Mouse (Mus musculus) hindbrain, embryonic 16.5 days (tissue): ENCODE measurements around the gene Tcte1. TPM values are rescaled to one million over a fixed set of nuclear protein-coding genes. Genes with fewer than 3 reads are reported as not detected.
A peak's percentile ranks its signal among the peaks of the same experiment; 100 is the strongest.

ENCODE experiments used
- ATAC-seq: fragments of 200-750 bp; cut with Nextera tagmentation; 2 replicates; pipeline ENCODE4 v1.8.0; 2017; ENCODE audit warnings: moderate TSS enrichment, moderate library complexity
- H3K27ac ChIP-seq: fragments of 300-500 bp; sonication (generic); 2 replicates; pipeline ENCODE4 v1.5.1; 2014; ENCODE audit warnings: low read depth, mild to moderate bottlenecking, control low read depth, low read length, moderate library complexity
- H3K27me3 ChIP-seq: fragments of 300-500 bp; sonication (generic); replicated peaks from 2 replicates; pipeline ENCODE4 v1.6.1; 2014; ENCODE audit warnings: low read length; ENCODE audit not compliant: control insufficient read depth, insufficient read depth
- H3K36me3 ChIP-seq: fragments of 300-500 bp; sonication (generic); 2 replicates; pipeline ENCODE4 v1.6.1; 2014; ENCODE audit warnings: mild to moderate bottlenecking, low read length, moderate library complexity, mixed read lengths; ENCODE audit not compliant: control insufficient read depth, insufficient read depth
- H3K4me1 ChIP-seq: fragments of 300-500 bp; sonication (generic); 2 replicates; pipeline ENCODE4 v1.6.1; 2014; ENCODE audit warnings: low read depth, low read length; ENCODE audit not compliant: control insufficient read depth, insufficient read depth
- H3K4me2 ChIP-seq: fragments of 300-500 bp; sonication (generic); 2 replicates; pipeline ENCODE4 v1.6.1; 2014; ENCODE audit warnings: mild to moderate bottlenecking, low read length, control low read depth, moderate library complexity
- H3K4me3 ChIP-seq: fragments of 300-500 bp; sonication (generic); 2 replicates; pipeline ENCODE4 v1.5.1; 2014; ENCODE audit warnings: mild to moderate bottlenecking, low read length, control low read depth, moderate library complexity
- H3K9ac ChIP-seq: fragments of 300-500 bp; sonication (generic); 2 replicates; pipeline ENCODE4 v1.6.1; 2014; ENCODE audit warnings: low read depth, mild to moderate bottlenecking, control low read depth, low read length, moderate library complexity
- H3K9me3 ChIP-seq: fragments of 300-500 bp; sonication (generic); 2 replicates; pipeline ENCODE4 v1.6.1; 2014; ENCODE audit warnings: mild to moderate bottlenecking, low read length, moderate library complexity; ENCODE audit not compliant: control insufficient read depth
- WGBS: fragments of 180-500 bp; shearing (Covaris S2); extraction: QIAGEN DNeasy Blood & Tissue Kit; methylation state at CpG from one replicate; pipeline ENCODE4 v1.1.7; 2014; 5-methylcytosine and 5-hydroxymethylcytosine counted together
- polyA plus RNA-seq: library from polyadenylated mRNA; unstranded; fragments of >200 nt; fragmentation: Nextera tagmentation; extraction: Ambion mirVana; gene quantifications from 2 replicates; pipeline ENCODE4 v1.2.1, GENCODE M21; 2015

Tcte1 gene
- 6.1 and 6.3 TPM in 2 replicates for polyA plus RNA-seq

- Histone ChIP-seq H3K9ac (peak within 1 kb of the TSS; percentile 68), H3K4me1 (peaks cover 15% of the 10 kb centered on the region), H3K36me3 (peaks cover 3% of the 10 kb centered on the region; the same call in 1 of the 2 replicates), H3K27ac (no peak within 1 kb of the TSS; the same call in 1 of the 2 replicates), H3K9me3 (no peaks in the 10 kb centered on the region), H3K4me3 (peak within 1 kb of the TSS; percentile 41), H3K27me3 (no peaks in the 10 kb centered on the region; the same call in 1 of the 2 replicates), H3K4me2 (peak within 1 kb of the TSS; percentile 78)
- under 1% methylated on average over 18 of the region's 21 CpGs for WGBS
- peak; percentile 64 for ATAC-seq
Observed at GRCm38 (mm10) chr17:45523263-45523662, at the start of gene Tcte1. Gene Tcte1, plus strand, starts transcription at chr17:45523434.

GRCm38 (mm10) chr17:45473667-45474066, 49.6 kb upstream of the Tcte1 start:
- Histone ChIP-seq H3K27me3 (no peaks in the 10 kb centered on the region), H3K4me3 (no peak overlapping the region), H3K4me1 (peaks cover 10% of the 10 kb centered on the region; the same call in 1 of the 2 replicates), H3K9ac (no peak overlapping the region), H3K36me3 (no peaks in the 10 kb centered on the region), H3K4me2 (no peak overlapping the region), H3K27ac (no peak overlapping the region), H3K9me3 (no peaks in the 10 kb centered on the region)
- no peak for ATAC-seq
- WGBS = 79% methylated on average over 6 of the region's 6 CpGs

GRCm38 (mm10) chr17:45474146-45474545, 49.1 kb upstream of the Tcte1 start:
- peak overlapping the region; percentile 62 for H3K27ac ChIP-seq
- peak overlapping the region; percentile 45 for H3K4me3 ChIP-seq
- H3K4me1 ChIP-seq = peaks cover 10% of the 10 kb centered on the region; the same call in 1 of the 2 replicates
- peak overlapping the region; percentile 69 for H3K4me2 ChIP-seq
- no peaks in the 10 kb centered on the region for H3K27me3 ChIP-seq
- no peaks in the 10 kb centered on the region for H3K9me3 ChIP-seq
- H3K9ac ChIP-seq = peak overlapping the region; percentile 58
- 67% methylated on average over 8 of the region's 8 CpGs for WGBS
- ATAC-seq = peak; percentile 22; the same call in 1 of the 2 replicates
- no peaks in the 10 kb centered on the region for H3K36me3 ChIP-seq

GRCm38 (mm10) chr17:45474669-45475465, 48.4 kb upstream of the Tcte1 start, which contains the start of gene Spats1:
Gene Spats1, minus strand, starts transcription at chr17:45475415.
- H3K9me3 ChIP-seq = no peaks in the 10 kb centered on the region
- H3K4me3 ChIP-seq = peak within 1 kb of the TSS; percentile 45
- no peaks in the 10 kb centered on the region for H3K36me3 ChIP-seq
- H3K27me3 ChIP-seq = no peaks in the 10 kb centered on the region
- H3K4me1 ChIP-seq = peaks cover 10% of the 10 kb centered on the region; the same call in 1 of the 2 replicates
- WGBS = 4% methylated on average over 30 of the region's 30 CpGs
- peak within 1 kb of the TSS; percentile 69 for H3K4me2 ChIP-seq
- peak; percentile 91 for ATAC-seq
- H3K27ac ChIP-seq = peak within 1 kb of the TSS; percentile 62
- H3K9ac ChIP-seq = peak within 1 kb of the TSS; percentile 58

- ATAC-seq = 0 out of 2 replicates have a peak, but pooled peaks have one; percentile 13
- Histone ChIP-seq H3K36me3 (no peaks in the 10 kb centered on the region), H3K4me2 (no peak overlapping the region), H3K9ac (no peak overlapping the region), H3K27me3 (no peaks in the 10 kb centered on the region), H3K4me1 (peaks cover 10% of the 10 kb centered on the region; the same call in 1 of the 2 replicates), H3K9me3 (0 out of 2 replicates have a peak, but pooled peaks cover 3% of the 10 kb centered on the region), H3K4me3 (no peak overlapping the region), H3K27ac (no peak overlapping the region)
- 18% methylated on average over 12 of the region's 12 CpGs for WGBS
Observed at GRCm38 (mm10) chr17:45478234-45478825, 44.9 kb upstream of the Tcte1 start.

- Histone ChIP-seq H3K27ac (no peak overlapping the region), H3K4me2 (no peak overlapping the region), H3K4me1 (no peaks in the 10 kb centered on the region), H3K4me3 (no peak overlapping the region), H3K27me3 (no peaks in the 10 kb centered on the region), H3K9ac (no peak overlapping the region), H3K9me3 (0 out of 2 replicates have a peak, but pooled peaks cover 3% of the 10 kb centered on the region), H3K36me3 (no peaks in the 10 kb centered on the region)
- WGBS = 43% methylated on average over 2 of the region's 2 CpGs
- no peak for ATAC-seq
Observed at GRCm38 (mm10) chr17:45480429-45480828, 42.8 kb upstream of the Tcte1 start.

- Histone ChIP-seq H3K36me3 (no peaks in the 10 kb centered on the region), H3K4me3 (no peak overlapping the region), H3K27ac (no peak overlapping the region), H3K9me3 (0 out of 2 replicates have a peak, but pooled peaks cover 3% of the 10 kb centered on the region), H3K9ac (no peak overlapping the region), H3K27me3 (no peaks in the 10 kb centered on the region), H3K4me1 (no peaks in the 10 kb centered on the region), H3K4me2 (no peak overlapping the region)
- no peak for ATAC-seq
- WGBS = 90% methylated on average over 7 of the region's 7 CpGs
Observed at GRCm38 (mm10) chr17:45485581-45485980, 37.7 kb upstream of the Tcte1 start.

- H3K9me3 ChIP-seq = no peaks in the 10 kb centered on the region
- no peak overlapping the region for H3K4me3 ChIP-seq
- WGBS = 16% methylated on average over 5 of the region's 5 CpGs
- ATAC-seq = no peak
- no peak overlapping the region for H3K27ac ChIP-seq
- H3K27me3 ChIP-seq = no peaks in the 10 kb centered on the region; the same call in 1 of the 2 replicates
- H3K4me2 ChIP-seq = no peak overlapping the region
- H3K9ac ChIP-seq = no peak overlapping the region
- H3K4me1 ChIP-seq = no peaks in the 10 kb centered on the region
- no peaks in the 10 kb centered on the region for H3K36me3 ChIP-seq
Observed at GRCm38 (mm10) chr17:45487216-45487615, 36.0 kb upstream of the Tcte1 start.
